Mouse (Mus musculus): Measurements from ENCODE around the gene Actl6a. TPM values are rescaled to one million over a fixed set of nuclear protein-coding genes. Genes with fewer than 3 reads are reported as not detected.

Actl6a gene
- total and polyA plus RNA-seq, 2 experiments from 2014 or later = 43.6 to 44.3 TPM

DNA sequence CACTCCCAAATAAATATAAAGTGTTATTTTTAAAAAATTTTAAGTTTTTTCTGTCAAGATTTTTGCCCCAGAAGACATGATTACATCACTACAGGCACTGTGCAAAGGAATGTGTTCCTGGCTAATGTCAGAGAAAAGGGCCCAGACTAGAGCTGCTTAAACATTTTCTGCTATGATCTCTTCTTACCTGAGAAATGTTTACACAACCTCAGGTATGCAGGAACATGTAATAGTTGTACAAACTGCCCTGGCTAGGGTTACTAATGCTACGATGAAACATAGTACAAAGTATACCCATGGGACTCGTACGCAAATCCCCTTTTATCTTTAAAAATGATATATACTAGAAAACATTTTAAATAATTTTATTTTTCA lies 44.6 kb upstream of the Actl6a start:
- Histone ChIP-seq H3K9ac (no peak overlapping the region), H3K4me1 (ENCODE audit: insufficient read depth) (no peaks in the 10 kb centered on the region), H3K9me3 (ENCODE audit: low read length) (no peaks in the 10 kb centered on the region), H3K4me2 (ENCODE audit: low read depth) (no peak overlapping the region), H3K36me3 (ENCODE audit: insufficient read depth) (no peaks in the 10 kb centered on the region), H3K4me3 (ENCODE audit: low read depth, low read length) (no peak overlapping the region), H3K27ac (ENCODE audit: low read depth, low read length) (no peak overlapping the region), H3K27me3 (ENCODE audit: insufficient read depth, low read length) (no peaks in the 10 kb centered on the region)
- DNase-seq = no peak
- WGBS = 95% methylated on average over 3 of the region's 3 CpGs
- no peak for TF ChIP-seq CTCF (IDR thresholded peaks at IDR 0.05; ENCODE audit: low read depth)
- no peak for ATAC-seq

DNA sequence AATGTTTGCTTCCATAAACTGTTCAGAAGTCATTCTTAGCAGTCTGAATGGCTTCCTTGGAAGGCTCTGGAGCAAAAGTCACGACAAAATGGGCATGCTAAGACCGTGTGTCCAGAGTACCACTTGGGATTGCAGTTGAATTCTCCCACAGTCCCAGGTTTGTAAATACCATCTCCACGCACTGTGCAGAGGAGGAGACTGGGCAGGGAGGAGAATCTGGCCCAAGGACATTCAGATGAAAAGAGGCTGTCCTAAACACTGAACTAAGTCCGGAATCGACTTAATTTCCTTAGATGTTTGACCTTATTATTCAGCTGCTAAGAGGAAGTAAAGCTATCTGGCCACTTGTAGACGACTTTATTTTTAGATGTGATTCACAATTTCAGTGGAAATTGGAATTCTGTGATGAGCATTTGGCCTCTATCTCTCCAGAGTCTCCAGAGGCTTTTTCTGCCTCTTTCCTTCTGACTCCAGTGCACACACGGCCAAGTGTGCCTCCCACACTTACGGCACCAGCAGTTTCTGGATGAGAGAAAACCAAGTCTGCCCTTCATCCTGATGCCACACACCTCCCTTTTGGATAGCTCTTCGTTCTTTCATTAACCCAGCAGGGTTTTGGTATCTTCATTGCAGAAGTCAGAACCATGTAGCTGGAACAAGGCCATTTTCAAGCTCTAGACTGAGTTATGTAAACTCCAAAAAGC lies 37.7 kb upstream of the Actl6a start:
- no peak for TF ChIP-seq CTCF (IDR thresholded peaks at IDR 0.05; ENCODE audit: low read depth)
- no peak overlapping the region for H3K9ac ChIP-seq
- no peak overlapping the region for H3K4me3 ChIP-seq (ENCODE audit: low read depth, low read length)
- no peak overlapping the region for H3K4me2 ChIP-seq (ENCODE audit: low read depth)
- no peaks in the 10 kb centered on the region for H3K9me3 ChIP-seq (ENCODE audit: low read length)
- H3K4me1 ChIP-seq (ENCODE audit: insufficient read depth) = no peaks in the 10 kb centered on the region
- DNase-seq = no peak
- H3K27ac ChIP-seq (ENCODE audit: low read depth, low read length) = 0 out of 2 replicates have a peak overlapping the region, but pooled peaks have one; percentile 23
- ATAC-seq = no peak
- no peaks in the 10 kb centered on the region for H3K36me3 ChIP-seq (ENCODE audit: insufficient read depth)
- WGBS = 76% methylated on average over 9 of the region's 9 CpGs
- H3K27me3 ChIP-seq (ENCODE audit: insufficient read depth, low read length) = no peaks in the 10 kb centered on the region

DNA sequence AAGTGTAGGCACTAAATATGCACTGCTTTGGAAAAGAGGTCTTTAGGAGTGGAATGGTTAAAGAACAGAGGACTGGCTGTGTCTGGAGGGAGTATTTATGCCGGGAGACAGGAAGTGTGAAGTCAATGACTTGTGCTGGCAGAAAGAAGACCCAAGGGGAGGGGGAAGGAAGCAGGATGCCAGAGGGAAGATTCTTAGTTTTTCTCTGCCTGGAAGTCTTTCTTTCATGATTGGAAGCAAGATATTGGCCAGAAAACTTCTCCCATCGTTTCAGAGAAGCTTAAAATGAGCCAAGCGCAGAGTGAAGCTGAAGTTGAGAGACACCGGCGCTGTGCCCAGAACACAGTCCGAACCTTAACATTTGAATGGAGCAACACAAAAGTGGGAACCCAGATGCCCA lies 36.9 kb upstream of the Actl6a start:
- no peak overlapping the region for H3K27ac ChIP-seq (ENCODE audit: low read depth, low read length)
- no peaks in the 10 kb centered on the region for H3K4me1 ChIP-seq (ENCODE audit: insufficient read depth)
- no peak overlapping the region for H3K4me2 ChIP-seq (ENCODE audit: low read depth)
- no peaks in the 10 kb centered on the region for H3K36me3 ChIP-seq (ENCODE audit: insufficient read depth)
- H3K4me3 ChIP-seq (ENCODE audit: low read depth, low read length) = no peak overlapping the region
- ATAC-seq (peak; percentile 91), DNase-seq (peak; percentile 45)
- H3K27me3 ChIP-seq (ENCODE audit: insufficient read depth, low read length) = no peaks in the 10 kb centered on the region
- H3K9ac ChIP-seq = no peak overlapping the region
- H3K9me3 ChIP-seq (ENCODE audit: low read length) = no peaks in the 10 kb centered on the region
- WGBS = 56% methylated on average over 6 of the region's 6 CpGs
- TF ChIP-seq CTCF (IDR thresholded peaks at IDR 0.05; ENCODE audit: low read depth) = no peak

DNA sequence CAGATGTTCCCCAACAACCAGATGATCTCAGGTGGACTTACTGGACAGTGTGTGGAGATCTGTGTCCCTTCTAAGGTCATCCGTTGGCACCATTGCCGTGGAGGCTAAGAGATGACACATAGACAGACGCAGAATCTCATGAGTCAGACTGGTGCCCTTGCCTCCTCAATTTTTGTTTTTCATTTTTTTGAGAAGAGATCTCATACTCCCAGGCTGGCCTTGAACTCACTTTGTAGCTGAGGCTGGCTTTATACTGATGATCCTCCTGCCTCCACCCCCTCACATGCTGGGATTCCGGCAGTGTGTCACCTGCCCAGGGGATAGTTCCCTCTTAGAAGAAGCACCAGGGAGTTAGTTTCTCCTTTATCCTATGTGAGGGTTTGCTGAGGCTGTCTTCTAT lies 35.9 kb upstream of the Actl6a start:
- ATAC-seq (no peak), DNase-seq (no peak)
- no peaks in the 10 kb centered on the region for H3K27me3 ChIP-seq (ENCODE audit: insufficient read depth, low read length)
- H3K4me2 ChIP-seq (ENCODE audit: low read depth) = no peak overlapping the region
- no peak overlapping the region for H3K27ac ChIP-seq (ENCODE audit: low read depth, low read length)
- TF ChIP-seq CTCF (IDR thresholded peaks at IDR 0.05; ENCODE audit: low read depth) = no peak
- WGBS = 93% methylated on average over 4 of the region's 4 CpGs
- no peaks in the 10 kb centered on the region for H3K36me3 ChIP-seq (ENCODE audit: insufficient read depth)
- no peaks in the 10 kb centered on the region for H3K4me1 ChIP-seq (ENCODE audit: insufficient read depth)
- no peak overlapping the region for H3K4me3 ChIP-seq (ENCODE audit: low read depth, low read length)
- H3K9me3 ChIP-seq (ENCODE audit: low read length) = no peaks in the 10 kb centered on the region
- H3K9ac ChIP-seq = no peak overlapping the region

DNA sequence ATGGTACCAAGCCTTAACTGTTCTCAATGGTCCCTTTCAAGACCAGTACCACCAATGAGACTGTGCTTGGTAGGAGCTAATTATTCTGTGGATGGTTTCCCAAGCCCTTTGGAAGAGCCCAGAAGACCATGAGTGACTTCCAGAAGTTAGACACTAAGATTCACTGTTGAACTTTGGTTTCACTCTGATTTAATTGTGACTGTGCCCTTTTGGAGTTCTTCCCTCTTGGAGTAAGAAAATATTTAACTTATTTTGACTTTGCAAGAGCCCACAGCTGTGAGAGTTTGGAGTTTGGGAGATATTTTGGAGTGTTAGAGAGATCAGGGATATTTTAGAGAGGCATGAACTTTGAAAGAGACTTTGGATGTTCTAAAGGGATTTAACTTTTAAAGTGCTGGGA lies 32.9 kb upstream of the Actl6a start:
- ATAC-seq = no peak
- Histone ChIP-seq H3K4me1 (ENCODE audit: insufficient read depth) (no peaks in the 10 kb centered on the region), H3K4me2 (ENCODE audit: low read depth) (no peak overlapping the region), H3K4me3 (ENCODE audit: low read depth, low read length) (no peak overlapping the region), H3K27me3 (ENCODE audit: insufficient read depth, low read length) (no peaks in the 10 kb centered on the region), H3K9ac (no peak overlapping the region), H3K9me3 (ENCODE audit: low read length) (no peaks in the 10 kb centered on the region), H3K36me3 (ENCODE audit: insufficient read depth) (no peaks in the 10 kb centered on the region), H3K27ac (ENCODE audit: low read depth, low read length) (no peak overlapping the region)
- no peak for DNase-seq
- no peak for TF ChIP-seq CTCF (IDR thresholded peaks at IDR 0.05; ENCODE audit: low read depth)

DNA sequence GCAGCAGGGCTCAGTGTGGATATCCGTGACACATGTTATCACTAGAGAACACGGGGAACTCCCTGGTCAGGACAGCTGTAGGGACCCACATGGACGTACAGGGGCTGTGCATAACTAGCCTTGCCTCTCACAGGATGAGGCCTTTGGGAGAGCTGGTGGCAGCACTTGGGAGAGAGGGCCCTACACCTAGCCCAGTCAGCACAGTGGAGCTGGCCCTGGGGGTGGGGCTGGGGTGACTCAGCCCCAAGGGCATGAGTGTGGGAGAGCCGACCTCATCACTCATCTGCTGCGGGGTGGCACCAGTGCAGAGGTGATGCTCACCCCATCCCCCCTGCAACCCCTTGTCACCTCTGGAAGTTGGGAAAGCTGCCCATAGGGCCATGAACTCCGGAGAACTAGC lies 29.7 kb upstream of the Actl6a start:
- 91% methylated on average over 6 of the region's 6 CpGs for WGBS
- no peaks in the 10 kb centered on the region for H3K36me3 ChIP-seq (ENCODE audit: insufficient read depth)
- no peak for TF ChIP-seq CTCF (IDR thresholded peaks at IDR 0.05; ENCODE audit: low read depth)
- ATAC-seq = no peak
- no peak overlapping the region for H3K4me2 ChIP-seq (ENCODE audit: low read depth)
- no peaks in the 10 kb centered on the region for H3K27me3 ChIP-seq (ENCODE audit: insufficient read depth, low read length)
- no peak overlapping the region for H3K27ac ChIP-seq (ENCODE audit: low read depth, low read length)
- H3K4me3 ChIP-seq (ENCODE audit: low read depth, low read length) = no peak overlapping the region
- H3K9ac ChIP-seq = no peak overlapping the region
- DNase-seq = no peak
- no peaks in the 10 kb centered on the region for H3K4me1 ChIP-seq (ENCODE audit: insufficient read depth)
- H3K9me3 ChIP-seq (ENCODE audit: low read length) = no peaks in the 10 kb centered on the region

DNA sequence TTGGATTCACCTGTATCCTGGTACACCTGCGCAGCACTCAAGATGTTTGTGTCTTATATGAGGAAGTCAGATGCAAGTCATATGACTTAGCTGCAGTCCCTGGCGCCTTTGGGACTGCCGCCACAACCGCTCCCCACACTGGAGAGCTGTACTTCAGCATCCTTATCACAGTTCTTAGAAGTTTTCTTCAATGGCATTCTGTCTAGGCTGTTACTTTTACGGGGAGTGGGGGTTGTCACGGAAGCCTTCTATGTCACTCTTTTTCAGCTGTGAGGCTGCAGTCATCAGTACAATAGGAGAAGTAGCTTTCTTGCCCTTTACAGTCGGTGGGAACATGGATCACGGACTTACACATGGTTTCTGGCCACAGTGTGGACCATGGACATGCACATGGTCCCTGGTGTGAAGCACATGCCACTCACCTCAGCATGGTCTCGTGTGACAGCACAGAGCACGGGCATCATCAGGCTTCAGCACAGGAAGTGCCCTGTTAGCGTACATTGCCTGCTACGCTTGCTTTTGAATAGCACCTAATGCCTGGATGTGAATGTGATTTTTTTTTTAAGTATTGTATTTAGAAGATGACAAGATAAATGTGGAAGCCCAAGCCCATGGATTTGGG lies 23.1 kb upstream of the Actl6a start:
- H3K27ac ChIP-seq (ENCODE audit: low read depth, low read length) = no peak overlapping the region
- no peaks in the 10 kb centered on the region for H3K27me3 ChIP-seq (ENCODE audit: insufficient read depth, low read length)
- no peak overlapping the region for H3K4me2 ChIP-seq (ENCODE audit: low read depth)
- H3K9ac ChIP-seq = no peak overlapping the region
- no peaks in the 10 kb centered on the region for H3K9me3 ChIP-seq (ENCODE audit: low read length)
- no peak for ATAC-seq
- H3K36me3 ChIP-seq (ENCODE audit: insufficient read depth) = no peaks in the 10 kb centered on the region
- DNase-seq = no peak
- H3K4me3 ChIP-seq (ENCODE audit: low read depth, low read length) = no peak overlapping the region
- H3K4me1 ChIP-seq (ENCODE audit: insufficient read depth) = no peaks in the 10 kb centered on the region
- TF ChIP-seq CTCF (IDR thresholded peaks at IDR 0.05; ENCODE audit: low read depth) = no peak
- 80% methylated on average over 11 of the region's 12 CpGs for WGBS
